In the genomic region with DNA sequence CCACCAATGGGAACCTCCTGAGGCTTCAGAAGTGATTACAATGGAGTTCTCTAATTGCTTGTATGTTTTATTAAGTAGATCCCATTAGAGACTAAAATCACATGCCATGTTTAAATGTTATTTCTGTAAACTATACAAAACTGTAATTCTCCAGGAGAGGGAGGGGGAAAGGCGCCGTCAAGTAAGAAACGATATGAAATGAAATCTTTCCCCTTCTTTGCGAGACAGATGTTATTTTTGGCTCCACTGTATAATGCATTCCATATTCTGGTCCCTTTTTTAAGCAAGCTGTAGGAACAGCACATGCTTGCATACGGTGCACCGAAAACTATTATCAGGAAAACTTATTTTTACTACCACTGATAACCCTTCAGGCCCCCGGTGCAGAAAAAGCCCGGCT, we compare ENCODE assay signal across 22 mouse cellular contexts.
"Had no signal": no experiment of that assay in that cellular context is flagged by ENCODE, and none has a peak within 500 bp of the region (broad histone marks: within the 10 kb centered on the region; RNA-seq: fewer than 3 reads in every experiment).

No protein-coding gene starts in this region.

- H3K36me3 ChIP-seq: kidney, embryonic 15.5 days; limb, embryonic 15.5 days; midbrain, embryonic 12.5 days; midbrain, embryonic 15.5 days; neural tube, embryonic 12.5 days; neural tube, embryonic 15.5 days had no signal

- H3K27me3 ChIP-seq: kidney, embryonic 15.5 days; limb, embryonic 15.5 days; midbrain, embryonic 12.5 days; midbrain, embryonic 15.5 days; neural tube, embryonic 12.5 days; neural tube, embryonic 15.5 days had no signal

- H3K27ac ChIP-seq: kidney, embryonic 15.5 days; layer of hippocampus, adult 2 months; limb, embryonic 15.5 days; liver, embryonic 14.5 days; macrophage; midbrain, embryonic 12.5 days; midbrain, embryonic 15.5 days; neural tube, embryonic 12.5 days; neural tube, embryonic 15.5 days; stomach, postnatal 0 days had no signal

- DNase-seq: kidney, postnatal 14 days; layer of hippocampus, adult 9-11 months; liver, postnatal 0 days; lung, embryonic 14.5 days; right cerebral cortex, adult 18-20 months; right cerebral cortex, postnatal 14 days; right cerebral cortex, postnatal 4 days; thymus, adult 2 months; thymus, postnatal 14 days; thymus, postnatal 4 days had no signal

- H3K4me2 ChIP-seq: kidney, embryonic 15.5 days; limb, embryonic 15.5 days; liver, embryonic 11.5 days; lung, embryonic 14.5 days; midbrain, embryonic 12.5 days; midbrain, embryonic 15.5 days; neural tube, embryonic 12.5 days; neural tube, embryonic 15.5 days had no signal

- ATAC-seq: liver, postnatal 0 days; lung, postnatal 0 days; midbrain, embryonic 15.5 days had no signal

- H3K9me3 ChIP-seq: kidney, embryonic 15.5 days; limb, embryonic 15.5 days; midbrain, embryonic 12.5 days; midbrain, embryonic 15.5 days; neural tube, embryonic 12.5 days; neural tube, embryonic 15.5 days had no signal

- H3K9ac ChIP-seq: kidney, embryonic 15.5 days; limb, embryonic 15.5 days; liver, embryonic 14.5 days; liver, postnatal 0 days; lung, embryonic 14.5 days; midbrain, embryonic 12.5 days; midbrain, embryonic 15.5 days; neural tube, embryonic 12.5 days; neural tube, embryonic 15.5 days had no signal

- H3K4me3 ChIP-seq: kidney, embryonic 15.5 days; layer of hippocampus, adult 2 months; limb, embryonic 15.5 days; midbrain, embryonic 12.5 days; midbrain, embryonic 15.5 days; neural tube, embryonic 12.5 days; neural tube, embryonic 15.5 days had no signal

- H3K4me1 ChIP-seq: kidney, embryonic 15.5 days; limb, embryonic 15.5 days; midbrain, embryonic 12.5 days; midbrain, embryonic 15.5 days; neural tube, embryonic 12.5 days; neural tube, embryonic 15.5 days had no signal
